Mouse (Mus musculus): ENCODE measurements at regions not wholly inside any gene's neighbourhood (a gene's known extent, or its start where the extent isn't known, plus 50 kb on each side); places are given as distances from the start of the nearest gene placed in this dataset.

DNA sequence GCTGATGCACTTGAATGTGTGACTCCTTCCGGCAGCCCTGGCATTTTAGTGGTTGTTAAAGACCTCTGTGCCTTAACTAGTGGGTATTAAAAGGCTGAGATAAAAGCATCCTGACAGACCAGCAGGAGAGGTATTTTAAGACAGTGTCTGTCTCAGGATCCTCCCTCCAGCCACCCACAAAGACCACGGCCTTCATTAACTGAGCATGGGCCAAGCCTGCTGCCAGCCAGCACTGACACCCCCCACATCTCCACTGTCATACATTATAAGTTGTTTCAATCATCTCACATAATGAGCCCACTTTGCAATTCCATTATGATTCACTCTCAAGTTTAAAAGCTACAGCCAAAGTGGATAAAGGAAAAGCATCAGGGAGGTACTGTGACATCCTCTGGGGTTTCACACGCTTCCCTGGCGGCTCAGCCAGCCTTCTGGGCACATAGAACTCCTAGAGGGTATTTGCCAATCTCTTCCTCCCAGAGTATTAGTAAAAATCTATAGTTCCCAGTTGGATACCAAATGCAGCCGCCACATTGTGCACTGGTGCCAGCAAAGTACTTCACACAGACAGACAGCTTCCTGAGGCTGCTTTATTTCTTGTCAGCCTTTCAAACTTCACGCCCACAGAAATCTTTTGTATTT is 333.8 kb downstream of the Olfr1505 start:
- H3K4me3 ChIP-seq (ENCODE audit: insufficient read depth, low read depth, low read length) = no peak overlapping the region
- no peaks in the 10 kb centered on the region for H3K4me1 ChIP-seq (ENCODE audit: control insufficient read depth, insufficient read depth, low read length)
- no peaks in the 10 kb centered on the region for H3K27me3 ChIP-seq (ENCODE audit: control insufficient read depth, insufficient read depth, low read length)
- no peak overlapping the region for H3K9ac ChIP-seq (ENCODE audit: low read depth, low read length)
- no peak for DNase-seq (ENCODE audit: extremely low read depth, low read depth, low spot score)
- WGBS = 87% methylated on average over 6 of the region's 6 CpGs
- TF ChIP-seq POLR2A (IDR thresholded peaks at IDR 0.05; ENCODE audit: extremely low read depth, insufficient read depth, low read length) (no peak), CTCF (IDR thresholded peaks at IDR 0.05; ENCODE audit: low read depth, low read length) (no peak)
- no peak overlapping the region for H3K27ac ChIP-seq (replicated peaks; ENCODE audit: insufficient read depth, low read depth, low read length)
- H3K36me3 ChIP-seq (ENCODE audit: control insufficient read depth, insufficient read depth, low read length) = no peaks in the 10 kb centered on the region
- H3K79me2 ChIP-seq (ENCODE audit: control insufficient read depth, insufficient read depth, low read length) = no peaks in the 10 kb centered on the region

DNA sequence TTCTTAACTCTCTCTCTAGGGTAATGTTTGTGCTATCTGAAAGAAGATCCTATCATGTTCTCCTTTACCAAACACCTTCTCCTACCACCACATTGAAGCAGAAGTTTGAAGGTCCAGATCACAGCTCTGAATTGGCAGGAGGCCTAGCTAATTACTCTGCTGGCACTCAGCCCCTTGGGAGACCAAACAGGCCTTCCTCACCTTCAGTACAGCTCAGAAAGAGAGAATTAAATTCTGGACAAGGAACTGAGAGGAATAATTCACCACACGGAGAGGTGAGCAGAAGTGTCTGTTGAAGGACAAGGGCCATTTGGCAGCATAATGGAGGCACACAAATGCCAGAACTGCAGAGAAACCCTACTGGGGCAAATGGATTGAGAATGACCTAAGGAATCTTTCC is 334.6 kb downstream of the Olfr1505 start:
- no peaks in the 10 kb centered on the region for H3K36me3 ChIP-seq (ENCODE audit: control insufficient read depth, insufficient read depth, low read length)
- WGBS = 34% methylated on average over 1 of the region's 1 CpGs

DNA sequence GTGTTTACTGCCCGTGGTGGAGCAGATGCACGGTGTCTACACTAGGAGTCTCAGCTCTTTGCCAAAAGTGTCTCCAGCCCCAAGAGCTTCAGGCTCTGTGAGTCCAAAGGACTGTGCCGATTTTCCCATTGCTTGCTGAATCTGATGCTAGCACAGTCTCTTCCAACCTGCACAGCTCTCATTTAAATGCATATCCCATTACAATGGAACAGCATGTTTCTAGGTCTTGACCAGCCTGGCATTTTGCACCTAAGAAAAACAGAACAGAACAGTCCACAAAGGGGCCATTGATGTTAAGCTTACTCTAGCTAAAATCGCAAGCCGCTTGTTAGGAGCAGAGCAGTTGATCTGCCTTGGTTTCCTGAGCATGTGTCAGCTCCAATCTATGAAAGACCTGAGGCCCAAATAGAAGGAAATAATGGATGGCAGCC is 339.2 kb downstream of the Tle4 start:
- H3K79me2 ChIP-seq (ENCODE audit: control insufficient read depth, insufficient read depth, low read length) = no peaks in the 10 kb centered on the region
- H3K4me1 ChIP-seq (ENCODE audit: control insufficient read depth, insufficient read depth, low read length) = peaks cover 7% of the 10 kb centered on the region
- DNase-seq (ENCODE audit: extremely low read depth, low read depth, low spot score) = peak; percentile 64
- TF ChIP-seq POLR2A (IDR thresholded peaks at IDR 0.05; ENCODE audit: extremely low read depth, insufficient read depth, low read length) (no peak), CTCF (IDR thresholded peaks at IDR 0.05; ENCODE audit: low read depth, low read length) (no peak)
- 28% methylated on average over 5 of the region's 5 CpGs for WGBS
- no peak overlapping the region for H3K4me3 ChIP-seq (ENCODE audit: insufficient read depth, low read depth, low read length)
- H3K36me3 ChIP-seq (ENCODE audit: control insufficient read depth, insufficient read depth, low read length) = no peaks in the 10 kb centered on the region
- no peak overlapping the region for H3K27ac ChIP-seq (replicated peaks; ENCODE audit: insufficient read depth, low read depth, low read length)
- H3K27me3 ChIP-seq (ENCODE audit: control insufficient read depth, insufficient read depth, low read length) = no peaks in the 10 kb centered on the region; the same call in 1 of the 2 replicates
- no peak overlapping the region for H3K9ac ChIP-seq (ENCODE audit: low read depth, low read length)

More for the DNA sequence above, 334.6 kb downstream of the Olfr1505 start:
- Histone ChIP-seq H3K27ac (replicated peaks; ENCODE audit: insufficient read depth, low read depth, low read length) (no peak overlapping the region), H3K4me3 (ENCODE audit: insufficient read depth, low read depth, low read length) (no peak overlapping the region), H3K9ac (ENCODE audit: low read depth, low read length) (no peak overlapping the region), H3K4me1 (ENCODE audit: control insufficient read depth, insufficient read depth, low read length) (no peaks in the 10 kb centered on the region), H3K27me3 (ENCODE audit: control insufficient read depth, insufficient read depth, low read length) (no peaks in the 10 kb centered on the region), H3K79me2 (ENCODE audit: control insufficient read depth, insufficient read depth, low read length) (no peaks in the 10 kb centered on the region)
- no peak for DNase-seq (ENCODE audit: extremely low read depth, low read depth, low spot score)
- TF ChIP-seq CTCF (IDR thresholded peaks at IDR 0.05; ENCODE audit: low read depth, low read length) (no peak), POLR2A (IDR thresholded peaks at IDR 0.05; ENCODE audit: extremely low read depth, insufficient read depth, low read length) (no peak)

DNA sequence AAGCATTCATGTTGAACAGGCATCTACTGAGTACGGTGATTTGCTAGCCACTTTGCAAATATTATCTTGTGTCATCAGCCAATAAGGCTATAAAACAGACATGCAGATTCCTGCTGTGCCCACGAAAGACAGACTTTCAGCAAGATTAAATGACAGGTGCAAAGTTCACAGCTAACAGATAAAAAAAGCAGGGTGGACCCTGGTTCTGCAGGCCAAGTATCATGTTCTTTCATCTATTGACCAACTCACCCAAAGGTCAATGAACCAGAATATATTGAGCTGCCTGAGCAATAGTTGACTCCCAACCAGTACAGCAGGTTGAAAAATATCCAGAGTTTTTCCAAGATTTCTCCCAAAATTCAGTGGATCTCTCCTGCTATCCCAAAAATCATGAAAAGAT is 338.6 kb downstream of the Tle4 start:
- 15% methylated on average over 2 of the region's 2 CpGs for WGBS
- no peak overlapping the region for H3K27ac ChIP-seq (replicated peaks; ENCODE audit: insufficient read depth, low read depth, low read length)
- peak; percentile 98 for DNase-seq (ENCODE audit: extremely low read depth, low read depth, low spot score)
- H3K4me3 ChIP-seq (ENCODE audit: insufficient read depth, low read depth, low read length) = no peak overlapping the region
- H3K9ac ChIP-seq (ENCODE audit: low read depth, low read length) = no peak overlapping the region
- TF ChIP-seq POLR2A (IDR thresholded peaks at IDR 0.05; ENCODE audit: extremely low read depth, insufficient read depth, low read length) (no peak), CTCF (IDR thresholded peaks at IDR 0.05; ENCODE audit: low read depth, low read length) (no peak)
- H3K36me3 ChIP-seq (ENCODE audit: control insufficient read depth, insufficient read depth, low read length) = no peaks in the 10 kb centered on the region
- H3K79me2 ChIP-seq (ENCODE audit: control insufficient read depth, insufficient read depth, low read length) = no peaks in the 10 kb centered on the region
- no peaks in the 10 kb centered on the region; the same call in 1 of the 2 replicates for H3K27me3 ChIP-seq (ENCODE audit: control insufficient read depth, insufficient read depth, low read length)
- peaks cover 7% of the 10 kb centered on the region for H3K4me1 ChIP-seq (ENCODE audit: control insufficient read depth, insufficient read depth, low read length)

DNA sequence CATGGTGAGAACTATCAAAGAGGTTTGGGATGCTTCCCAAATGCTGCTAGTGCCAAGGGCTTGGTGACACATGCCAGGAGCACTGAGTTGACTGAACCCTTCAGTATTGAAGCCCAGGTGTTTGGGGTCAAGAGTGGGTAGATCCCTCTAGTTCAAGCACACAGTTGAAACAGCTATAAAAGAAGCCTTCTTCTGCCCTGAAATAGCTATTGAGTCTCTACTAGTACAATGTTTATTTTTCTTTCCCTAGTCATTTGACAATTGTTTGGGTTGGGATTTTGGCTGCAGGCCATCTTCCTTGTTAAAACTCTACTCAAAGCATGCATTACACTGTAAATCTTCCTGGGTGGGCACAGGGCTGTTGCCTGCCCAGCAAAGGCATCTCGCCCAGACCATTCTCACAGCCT is 308.5 kb downstream of the Tle4 start:
- H3K27ac ChIP-seq (replicated peaks; ENCODE audit: insufficient read depth, low read depth, low read length) = no peak overlapping the region
- TF ChIP-seq CTCF (IDR thresholded peaks at IDR 0.05; ENCODE audit: low read depth, low read length) = no peak
- no peak for TF ChIP-seq POLR2A (IDR thresholded peaks at IDR 0.05; ENCODE audit: extremely low read depth, insufficient read depth, low read length)
- H3K9ac ChIP-seq (ENCODE audit: low read depth, low read length) = no peak overlapping the region
- no peaks in the 10 kb centered on the region for H3K36me3 ChIP-seq (ENCODE audit: control insufficient read depth, insufficient read depth, low read length)
- no peak overlapping the region for H3K4me3 ChIP-seq (ENCODE audit: insufficient read depth, low read depth, low read length)
- H3K4me1 ChIP-seq (ENCODE audit: control insufficient read depth, insufficient read depth, low read length) = no peaks in the 10 kb centered on the region
- peak; percentile 36 for DNase-seq (ENCODE audit: extremely low read depth, low read depth, low spot score)
- WGBS = 85% methylated on average over 1 of the region's 1 CpGs
- no peaks in the 10 kb centered on the region for H3K79me2 ChIP-seq (ENCODE audit: control insufficient read depth, insufficient read depth, low read length)
- H3K27me3 ChIP-seq (ENCODE audit: control insufficient read depth, insufficient read depth, low read length) = no peaks in the 10 kb centered on the region; the same call in 1 of the 2 replicates

DNA sequence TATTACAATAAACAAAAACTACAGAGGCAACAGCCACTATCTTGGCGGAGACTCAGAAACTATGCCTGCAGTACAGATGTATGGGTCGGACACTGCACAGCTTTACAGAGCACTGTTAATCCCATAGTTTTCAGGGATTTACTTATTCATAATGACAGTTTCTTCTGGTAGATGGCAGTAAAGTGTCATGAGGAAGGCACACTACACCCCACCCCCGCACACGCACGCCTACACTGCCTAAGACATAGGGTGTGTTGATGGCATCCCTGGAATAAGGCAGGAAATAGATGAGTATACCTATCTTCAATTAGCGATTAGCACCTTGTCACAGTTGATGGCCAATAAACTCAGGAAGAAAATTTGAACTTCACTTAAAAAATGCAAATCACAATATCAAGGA is 306.9 kb downstream of the Tle4 start:
- H3K36me3 ChIP-seq (ENCODE audit: control insufficient read depth, insufficient read depth, low read length) = no peaks in the 10 kb centered on the region
- no peaks in the 10 kb centered on the region; the same call in 1 of the 2 replicates for H3K27me3 ChIP-seq (ENCODE audit: control insufficient read depth, insufficient read depth, low read length)
- no peak overlapping the region for H3K9ac ChIP-seq (ENCODE audit: low read depth, low read length)
- H3K79me2 ChIP-seq (ENCODE audit: control insufficient read depth, insufficient read depth, low read length) = no peaks in the 10 kb centered on the region
- no peak overlapping the region for H3K4me3 ChIP-seq (ENCODE audit: insufficient read depth, low read depth, low read length)
- WGBS = 85% methylated on average over 6 of the region's 6 CpGs
- H3K4me1 ChIP-seq (ENCODE audit: control insufficient read depth, insufficient read depth, low read length) = no peaks in the 10 kb centered on the region
- TF ChIP-seq POLR2A (IDR thresholded peaks at IDR 0.05; ENCODE audit: extremely low read depth, insufficient read depth, low read length) = no peak
- TF ChIP-seq CTCF (IDR thresholded peaks at IDR 0.05; ENCODE audit: low read depth, low read length) = no peak
- DNase-seq (ENCODE audit: extremely low read depth, low read depth, low spot score) = no peak
- H3K27ac ChIP-seq (replicated peaks; ENCODE audit: insufficient read depth, low read depth, low read length) = no peak overlapping the region

Data from liver, adult 2 months (tissue).